Mouse (Mus musculus) liver, embryonic 12.5 days (tissue): Measurements from ENCODE around the gene Ass1. TPM values are rescaled to one million over a fixed set of nuclear protein-coding genes. Genes with fewer than 3 reads are reported as not detected.

ENCODE experiments used
- ATAC-seq: fragments of 200-750 bp; cut with Nextera tagmentation; 2 replicates; pipeline ENCODE4 v1.8.0; 2017; ENCODE audit warnings: moderate number of reproducible peaks, mild to moderate bottlenecking, moderate library complexity
- H3K27ac ChIP-seq: fragments of 300-500 bp; sonication (generic); 2 replicates; pipeline ENCODE4 v1.5.1; 2016; ENCODE audit warnings: mild to moderate bottlenecking
- H3K27me3 ChIP-seq: fragments of 300-500 bp; sonication (generic); replicated peaks from 2 replicates; pipeline ENCODE4 v1.6.1; 2016; ENCODE audit warnings: mild to moderate bottlenecking, moderate library complexity
- H3K36me3 ChIP-seq: fragments of 300-500 bp; sonication (generic); 2 replicates; pipeline ENCODE4 v1.6.1; 2016; ENCODE audit warnings: mild to moderate bottlenecking, moderate library complexity
- H3K4me1 ChIP-seq: fragments of 300-500 bp; sonication (generic); 2 replicates; pipeline ENCODE4 v1.6.1; 2016
- H3K4me2 ChIP-seq: fragments of 300-500 bp; sonication (generic); 2 replicates; pipeline ENCODE4 v1.6.1; 2016; ENCODE audit warnings: mild to moderate bottlenecking, moderate library complexity
- H3K4me3 ChIP-seq: fragments of 300-500 bp; sonication (generic); 2 replicates; pipeline ENCODE4 v1.5.1; 2016; ENCODE audit warnings: mild to moderate bottlenecking, moderate library complexity
- H3K9ac ChIP-seq: fragments of 300-500 bp; sonication (generic); 2 replicates; pipeline ENCODE4 v1.6.1; 2016; ENCODE audit warnings: mild to moderate bottlenecking, moderate library complexity
- H3K9me3 ChIP-seq: fragments of 300-500 bp; sonication (generic); replicated peaks from 2 replicates; pipeline ENCODE4 v1.6.1; 2016; ENCODE audit warnings: mild to moderate bottlenecking, moderate library complexity
- WGBS: fragments of 180-500 bp; shearing (Covaris S2); methylation state at CpG from one replicate; pipeline ENCODE4 v1.1.7; 2016; ENCODE audit not compliant: insufficient replicate concordance; 5-methylcytosine and 5-hydroxymethylcytosine counted together
- polyA plus RNA-seq: library from polyadenylated mRNA; unstranded; fragments of >200 nt; fragmentation: Nextera tagmentation; extraction: Ambion mirVana; gene quantifications from 2 replicates; pipeline ENCODE4 v1.2.1, GENCODE M21; 2016

The Ass1 gene
- polyA plus RNA-seq, 1 experiment from 2014 or later: 58.9 TPM

DNA sequence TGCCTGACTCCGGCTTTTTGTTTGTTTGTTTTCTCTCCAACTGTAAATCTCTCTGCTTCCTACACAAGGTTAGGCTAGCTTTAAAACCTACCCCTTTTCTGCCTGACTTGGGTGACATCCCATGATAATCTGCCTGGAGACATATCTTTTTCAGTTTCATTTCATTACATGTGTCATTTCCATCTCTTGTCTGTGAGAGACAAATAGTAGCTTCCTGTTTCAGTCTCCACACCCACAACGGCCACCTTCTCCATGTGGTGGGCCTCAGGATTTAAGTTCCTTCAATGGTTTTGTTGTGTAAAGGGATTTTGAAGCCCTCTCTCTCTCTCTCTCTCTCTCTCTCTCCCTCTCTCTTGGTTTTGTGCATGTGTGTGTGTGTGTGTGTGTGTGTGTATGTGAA lies 22.5 kb upstream of the Ass1 start:
- Histone ChIP-seq H3K9me3 (no peaks in the 10 kb centered on the region), H3K9ac (no peak overlapping the region), H3K36me3 (no peaks in the 10 kb centered on the region), H3K27me3 (peaks cover 4% of the 10 kb centered on the region; the same call in 1 of the 2 replicates), H3K27ac (no peak overlapping the region), H3K4me1 (peaks cover 10% of the 10 kb centered on the region), H3K4me3 (no peak overlapping the region), H3K4me2 (no peak overlapping the region)
- WGBS: 52% methylated on average over 2 of the region's 2 CpGs
- ATAC-seq: no peak

DNA sequence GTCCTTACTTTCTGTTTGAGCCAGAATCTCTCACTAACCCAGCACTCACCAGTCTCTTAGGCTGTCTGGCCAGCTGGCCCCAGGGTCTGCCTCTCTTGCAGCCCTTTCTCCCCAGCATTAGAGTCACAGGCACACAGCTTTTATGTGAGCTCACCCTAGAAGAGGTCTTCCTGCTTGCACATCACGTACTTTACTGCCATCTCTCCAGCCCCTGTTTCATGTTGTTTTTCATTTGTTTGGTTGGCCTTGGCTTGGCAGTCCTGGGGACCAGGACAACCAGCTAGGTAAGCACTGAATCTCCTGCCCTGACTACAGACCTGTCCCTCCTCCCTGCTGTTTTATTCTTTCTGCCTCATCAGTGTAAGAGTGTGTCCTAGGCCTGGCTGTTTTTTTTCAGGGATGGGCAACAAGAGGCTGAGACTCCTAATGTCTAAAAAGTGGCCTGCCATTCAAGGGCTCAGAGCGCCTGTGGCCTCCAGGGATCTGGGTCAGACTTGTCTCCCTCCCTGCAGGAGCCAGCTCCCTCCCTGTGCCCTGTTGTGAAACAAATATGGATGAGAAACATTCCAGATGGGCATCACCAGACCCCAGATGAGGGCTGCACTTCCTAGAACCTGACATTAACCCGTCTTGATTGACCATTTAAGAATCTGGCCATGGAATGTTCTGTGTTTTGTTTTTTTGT lies 21.1 kb upstream of the Ass1 start:
- WGBS: 63% methylated on average over 3 of the region's 3 CpGs
- no peaks in the 10 kb centered on the region for H3K36me3 ChIP-seq
- peaks cover 12% of the 10 kb centered on the region; the same call in 1 of the 2 replicates for H3K27me3 ChIP-seq
- no peak overlapping the region for H3K4me2 ChIP-seq
- no peak overlapping the region for H3K9ac ChIP-seq
- no peak overlapping the region for H3K27ac ChIP-seq
- ATAC-seq: no peak
- H3K4me1 ChIP-seq: peaks cover 18% of the 10 kb centered on the region
- H3K4me3 ChIP-seq: no peak overlapping the region
- no peaks in the 10 kb centered on the region for H3K9me3 ChIP-seq

DNA sequence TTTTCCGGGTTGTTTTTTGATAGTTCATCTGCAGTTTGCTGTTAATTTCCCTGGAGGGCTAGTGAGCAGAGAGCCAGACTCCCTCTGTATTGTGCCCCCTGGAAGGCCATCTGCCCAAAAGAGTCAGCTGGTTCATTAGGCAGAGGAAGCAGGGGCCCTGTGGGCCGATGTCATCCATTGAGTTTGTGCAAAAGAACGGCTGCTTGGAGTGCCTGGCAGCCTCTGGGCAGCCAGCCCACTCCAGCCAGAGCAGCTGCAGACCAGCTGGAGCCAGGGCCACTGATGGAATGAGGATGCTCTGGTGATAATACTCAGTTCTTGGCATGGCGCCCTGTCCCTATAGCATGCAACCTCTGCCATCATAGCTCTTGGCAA lies 20.6 kb upstream of the Ass1 start:
- no peak for ATAC-seq
- WGBS: 62% methylated on average over 4 of the region's 4 CpGs
- no peak overlapping the region for H3K9ac ChIP-seq
- no peak overlapping the region for H3K4me3 ChIP-seq
- peaks cover 22% of the 10 kb centered on the region for H3K4me1 ChIP-seq
- H3K27me3 ChIP-seq: peaks cover 15% of the 10 kb centered on the region; the same call in 1 of the 2 replicates
- H3K36me3 ChIP-seq: no peaks in the 10 kb centered on the region
- H3K4me2 ChIP-seq: no peak overlapping the region
- no peak overlapping the region for H3K27ac ChIP-seq
- H3K9me3 ChIP-seq: no peaks in the 10 kb centered on the region

DNA sequence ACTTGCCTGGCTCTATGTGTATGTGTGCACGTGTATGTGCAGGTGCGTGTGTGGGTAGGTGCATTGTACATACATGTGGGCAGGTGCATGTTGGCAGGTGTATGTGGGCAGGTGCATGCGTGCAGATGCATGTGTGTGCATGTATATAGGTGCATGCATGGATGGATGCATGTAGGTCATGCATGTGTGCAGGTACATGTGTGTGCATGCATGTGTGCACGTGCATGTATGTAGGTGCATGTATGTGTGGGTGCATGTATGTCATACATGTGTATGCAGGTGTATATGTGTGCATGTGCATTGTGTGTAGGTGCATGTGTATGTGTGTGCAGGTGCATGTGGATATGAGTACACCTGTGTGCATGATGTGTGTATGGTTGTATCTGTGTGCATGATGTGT lies 20.1 kb upstream of the Ass1 start:
- Histone ChIP-seq H3K4me1 (peaks cover 26% of the 10 kb centered on the region), H3K4me2 (no peak overlapping the region), H3K27ac (no peak overlapping the region), H3K27me3 (peaks cover 19% of the 10 kb centered on the region; the same call in 1 of the 2 replicates), H3K4me3 (no peak overlapping the region), H3K36me3 (no peaks in the 10 kb centered on the region), H3K9me3 (no peaks in the 10 kb centered on the region), H3K9ac (no peak overlapping the region)
- 78% methylated on average over 4 of the region's 4 CpGs for WGBS
- no peak for ATAC-seq

DNA sequence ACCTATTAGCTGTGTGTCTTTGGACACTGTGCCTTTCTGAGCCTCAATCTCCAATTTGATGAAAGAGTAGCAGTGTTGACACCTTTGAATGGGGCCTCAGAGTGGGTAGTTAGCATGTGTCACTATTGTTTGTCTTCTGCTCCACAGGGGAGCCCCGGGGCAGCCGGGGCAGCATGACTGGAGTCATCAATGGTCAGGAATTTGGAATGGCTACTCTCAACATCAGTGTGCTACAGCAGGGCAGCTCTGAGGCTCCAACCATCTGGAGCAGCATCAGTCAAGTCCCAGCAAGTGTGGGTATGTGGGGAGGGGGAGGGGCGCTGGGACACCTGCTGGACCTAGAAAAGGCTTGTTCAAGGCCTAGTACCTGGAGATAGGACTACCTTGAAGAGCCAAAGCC lies 19.3 kb upstream of the Ass1 start:
- Histone ChIP-seq H3K9me3 (no peaks in the 10 kb centered on the region), H3K4me2 (no peak overlapping the region), H3K9ac (no peak overlapping the region), H3K27me3 (peaks cover 24% of the 10 kb centered on the region), H3K4me3 (no peak overlapping the region), H3K4me1 (peaks cover 26% of the 10 kb centered on the region), H3K36me3 (no peaks in the 10 kb centered on the region), H3K27ac (no peak overlapping the region)
- WGBS: 61% methylated on average over 3 of the region's 3 CpGs
- no peak for ATAC-seq

DNA sequence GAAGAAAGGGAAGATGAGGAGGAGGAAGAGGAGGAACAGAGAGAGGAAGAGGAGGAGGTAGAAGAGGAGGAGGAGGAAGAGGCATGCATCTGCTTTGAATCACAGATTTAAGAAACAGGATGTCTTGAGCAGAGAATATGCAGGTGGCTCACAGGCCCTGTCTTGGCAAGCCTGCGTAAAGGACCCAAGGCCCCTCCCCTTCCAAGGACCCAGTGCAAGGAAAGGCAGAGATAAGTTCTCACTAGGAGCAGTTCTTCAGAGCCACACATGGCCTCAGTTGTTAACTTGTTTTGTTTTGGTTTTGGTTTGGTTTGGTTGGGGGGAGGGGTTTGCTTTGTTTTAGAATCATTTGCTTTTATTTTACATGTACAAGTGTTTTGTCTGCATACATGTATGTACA lies 18.5 kb upstream of the Ass1 start:
- Histone ChIP-seq H3K4me1 (peaks cover 26% of the 10 kb centered on the region), H3K9ac (no peak overlapping the region), H3K27ac (no peak overlapping the region), H3K9me3 (no peaks in the 10 kb centered on the region), H3K27me3 (peaks cover 32% of the 10 kb centered on the region), H3K4me2 (no peak overlapping the region), H3K36me3 (no peaks in the 10 kb centered on the region), H3K4me3 (no peak overlapping the region)
- ATAC-seq: no peak
- WGBS: 37% methylated on average over 1 of the region's 1 CpGs

GRCm38 (mm10) chr2:31453011-31453410 lies 17.0 kb upstream of the Ass1 start:
- H3K4me1 ChIP-seq: peaks cover 26% of the 10 kb centered on the region
- H3K9me3 ChIP-seq: no peaks in the 10 kb centered on the region
- H3K9ac ChIP-seq: no peak overlapping the region
- H3K27me3 ChIP-seq: peaks cover 45% of the 10 kb centered on the region
- no peaks in the 10 kb centered on the region for H3K36me3 ChIP-seq
- no peak overlapping the region for H3K4me3 ChIP-seq
- H3K4me2 ChIP-seq: no peak overlapping the region
- H3K27ac ChIP-seq: no peak overlapping the region; the same call in 1 of the 2 replicates
- 59% methylated on average over 13 of the region's 13 CpGs for WGBS
- no peak for ATAC-seq

DNA sequence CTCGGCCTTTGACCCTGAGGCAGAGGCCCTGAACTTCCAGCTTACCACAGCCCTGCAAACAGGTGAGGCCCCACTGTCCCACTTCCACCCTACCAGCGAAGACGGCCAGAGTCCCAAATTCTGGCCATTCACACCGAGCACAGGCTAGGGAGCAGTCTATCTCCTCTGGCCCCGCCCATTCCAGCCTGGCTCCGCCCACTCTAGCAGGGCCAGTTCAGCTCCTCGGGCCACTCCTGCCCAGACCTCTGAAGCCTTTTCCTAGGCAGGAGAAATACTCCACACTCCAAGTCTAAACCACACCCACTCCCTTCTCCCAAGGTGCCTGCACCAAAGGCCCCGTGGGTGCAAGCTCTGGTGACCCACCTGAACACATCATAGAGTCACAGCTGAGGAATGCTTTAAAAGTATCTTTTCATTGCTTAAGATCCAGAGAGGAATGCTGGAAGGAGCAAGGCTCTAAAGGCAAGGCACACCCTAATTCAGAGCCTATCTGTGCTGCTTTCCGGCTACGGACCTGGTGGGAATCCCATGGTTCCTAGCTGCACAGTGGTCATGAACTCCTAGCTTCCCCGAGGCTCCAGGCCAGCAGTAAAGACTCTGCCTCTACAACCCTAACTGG lies 16.3 kb upstream of the Ass1 start:
- no peak for ATAC-seq
- Histone ChIP-seq H3K27ac (no peak overlapping the region), H3K9ac (no peak overlapping the region)

DNA sequence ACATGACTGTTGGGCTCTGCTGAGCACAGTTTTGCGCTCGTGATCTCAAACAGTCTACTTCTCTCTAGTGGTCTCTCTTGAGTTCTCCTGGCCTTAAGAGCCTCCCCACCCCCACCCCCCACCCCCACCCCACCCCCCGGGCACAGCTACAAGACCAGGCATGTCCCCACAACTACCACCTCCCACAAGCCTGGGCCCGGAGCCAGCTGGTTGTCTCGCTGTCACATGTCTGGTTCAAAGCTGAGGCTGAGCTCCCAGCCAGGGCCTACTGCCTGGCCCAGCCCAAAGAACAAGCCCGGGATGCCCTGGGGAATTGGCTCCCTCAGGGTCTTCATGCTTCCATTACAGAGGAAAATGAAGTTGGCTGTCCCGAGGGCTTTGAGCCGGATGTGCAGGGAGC lies 15.7 kb upstream of the Ass1 start:
- ATAC-seq: no peak
- no peak overlapping the region for H3K9ac ChIP-seq
- 74% methylated on average over 7 of the region's 8 CpGs for WGBS
- H3K27me3 ChIP-seq: peaks cover 58% of the 10 kb centered on the region
- no peak overlapping the region for H3K27ac ChIP-seq
- H3K4me1 ChIP-seq: peaks cover 37% of the 10 kb centered on the region
- H3K4me2 ChIP-seq: no peak overlapping the region
- H3K9me3 ChIP-seq: no peaks in the 10 kb centered on the region
- no peak overlapping the region for H3K4me3 ChIP-seq
- no peaks in the 10 kb centered on the region for H3K36me3 ChIP-seq

More for the DNA sequence above, 16.3 kb upstream of the Ass1 start:
- Histone ChIP-seq H3K27me3 (peaks cover 52% of the 10 kb centered on the region), H3K4me3 (no peak overlapping the region), H3K9me3 (no peaks in the 10 kb centered on the region), H3K36me3 (no peaks in the 10 kb centered on the region), H3K4me1 (peaks cover 31% of the 10 kb centered on the region), H3K4me2 (no peak overlapping the region)
- 36% methylated on average over 11 of the region's 11 CpGs for WGBS

- H3K27ac ChIP-seq: no peak overlapping the region
- no peaks in the 10 kb centered on the region for H3K9me3 ChIP-seq
- no peak for ATAC-seq
- no peak overlapping the region for H3K9ac ChIP-seq
- no peak overlapping the region for H3K4me3 ChIP-seq
- peaks cover 69% of the 10 kb centered on the region for H3K27me3 ChIP-seq
- 66% methylated on average over 7 of the region's 7 CpGs for WGBS
- H3K36me3 ChIP-seq: no peaks in the 10 kb centered on the region
- H3K4me2 ChIP-seq: no peak overlapping the region
- peaks cover 42% of the 10 kb centered on the region for H3K4me1 ChIP-seq
Observed at GRCm38 (mm10) chr2:31455418-31455817, 14.6 kb upstream of the Ass1 start.

- WGBS: 37% methylated on average over 5 of the region's 5 CpGs
- Histone ChIP-seq H3K4me2 (no peak overlapping the region), H3K27ac (no peak overlapping the region), H3K36me3 (no peaks in the 10 kb centered on the region), H3K4me3 (no peak overlapping the region), H3K9me3 (no peaks in the 10 kb centered on the region), H3K9ac (no peak overlapping the region), H3K4me1 (peaks cover 31% of the 10 kb centered on the region), H3K27me3 (peaks cover 81% of the 10 kb centered on the region)
- no peak for ATAC-seq
Observed at GRCm38 (mm10) chr2:31458460-31458859, 11.5 kb upstream of the Ass1 start.

GRCm38 (mm10) chr2:31458989-31459936 lies 10.7 kb upstream of the Ass1 start:
- H3K9ac ChIP-seq: no peak overlapping the region
- H3K27ac ChIP-seq: peak overlapping the region; percentile 64; the same call in 1 of the 2 replicates

More at GRCm38 (mm10) chr2:31458989-31459936, 10.7 kb upstream of the Ass1 start:
- no peaks in the 10 kb centered on the region for H3K36me3 ChIP-seq
- peak overlapping the region; percentile 47; the same call in 1 of the 2 replicates for H3K4me3 ChIP-seq
- peaks cover 83% of the 10 kb centered on the region for H3K27me3 ChIP-seq
- H3K4me2 ChIP-seq: peak overlapping the region; percentile 68
- 19% methylated on average over 16 of the region's 16 CpGs for WGBS
- H3K4me1 ChIP-seq: peaks cover 31% of the 10 kb centered on the region
- no peak for ATAC-seq
- no peaks in the 10 kb centered on the region for H3K9me3 ChIP-seq
